Mouse (Mus musculus) gastrocnemius, postnatal 10 days (tissue): ENCODE measurements around the gene Paqr3. TPM values are rescaled to one million over a fixed set of nuclear protein-coding genes. Genes with fewer than 3 reads are reported as not detected.
A peak's percentile ranks its signal among the peaks of the same experiment; 100 is the strongest.

Experiments
- DNase-seq: peaks from one replicate; pipeline ENCODE4 v3.0.0; 2021; ENCODE audit warnings: mixed read lengths
- long read RNA-seq, 2 experiments: library from polyadenylated mRNA; stranded (forward); transcript quantifications; one replicate each; pipeline ENCODE4 v2.0.0; 2021
- total RNA-seq, 2 experiments: library from RNA; stranded (reverse); gene quantifications; 2 replicates each; pipeline ENCODE4 v1.2.3; 2021

Gene Paqr3
- total RNA-seq: 1 to 10 TPM; 2.2 to 3.0 TPM
- long read RNA-seq, experiment 1, partial matches to known transcripts: 2 of 4 reads
- long read RNA-seq, experiment 1, other reads (novel, unspliced or antisense): 0 of 4 reads
- long read RNA-seq, experiment 2, partial matches to known transcripts: 2 of 4 reads
- long read RNA-seq, experiment 2, other reads (novel, unspliced or antisense): 0 of 4 reads

GRCm38 (mm10) chr5:97111207-97111910 lies at the start of gene Paqr3:
Gene Paqr3, minus strand, starts transcription at chr5:97111596.
- DNase-seq: peak; percentile 98

- DNase-seq: no peak
Measured at GRCm38 (mm10) chr5:97154688-97155087, 43.3 kb upstream of the Paqr3 start.

- no peak for DNase-seq
Measured at GRCm38 (mm10) chr5:97135331-97135730, 23.9 kb upstream of the Paqr3 start.

- DNase-seq: no peak
Measured at GRCm38 (mm10) chr5:97129589-97129988, 18.2 kb upstream of the Paqr3 start.

- DNase-seq: peak; percentile 29
Measured at GRCm38 (mm10) chr5:97128242-97129226, 17.1 kb upstream of the Paqr3 start.

GRCm38 (mm10) chr5:97127284-97127683 lies 15.9 kb upstream of the Paqr3 start:
- no peak for DNase-seq

- peak; percentile 32 for DNase-seq
Measured at GRCm38 (mm10) chr5:97126005-97126404, 14.6 kb upstream of the Paqr3 start.

- no peak for DNase-seq
Measured at GRCm38 (mm10) chr5:97125459-97125970, 14.1 kb upstream of the Paqr3 start.

GRCm38 (mm10) chr5:97124977-97125376 lies 13.6 kb upstream of the Paqr3 start:
- no peak for DNase-seq

- DNase-seq: no peak
Measured at GRCm38 (mm10) chr5:97110697-97111096, 699 bp downstream of the Paqr3 start.

GRCm38 (mm10) chr5:97110133-97110532 lies 1.3 kb downstream of the Paqr3 start:
- DNase-seq: no peak

GRCm38 (mm10) chr5:97108333-97108732 lies 3.1 kb downstream of the Paqr3 start:
- no peak for DNase-seq

GRCm38 (mm10) chr5:97099954-97100353 lies 11.4 kb downstream of the Paqr3 start:
- no peak for DNase-seq

GRCm38 (mm10) chr5:97097631-97098041 lies 13.8 kb downstream of the Paqr3 start:
- no peak for DNase-seq

- no peak for DNase-seq
Measured at GRCm38 (mm10) chr5:97095335-97095734, 16.1 kb downstream of the Paqr3 start.

GRCm38 (mm10) chr5:97092970-97093369 lies 18.4 kb downstream of the Paqr3 start:
- DNase-seq: no peak

GRCm38 (mm10) chr5:97090034-97090784 lies 21.2 kb downstream of the Paqr3 start:
- no peak for DNase-seq

GRCm38 (mm10) chr5:97089426-97089825 lies 22.0 kb downstream of the Paqr3 start:
- no peak for DNase-seq

GRCm38 (mm10) chr5:97088231-97088630 lies 23.2 kb downstream of the Paqr3 start:
- DNase-seq: no peak

GRCm38 (mm10) chr5:97087746-97088145 lies 23.6 kb downstream of the Paqr3 start:
- no peak for DNase-seq

- peak; percentile 13 for DNase-seq
Measured at GRCm38 (mm10) chr5:97087030-97087630, 24.3 kb downstream of the Paqr3 start.
